Mouse (Mus musculus) cerebellum, postnatal 25 days (tissue): ENCODE results near the gene Fam169b.

Experiments used
- DNase-seq, 2 experiments: peaks; one replicate each; pipeline ENCODE4 v3.0.0; 2021; ENCODE audit warnings: mixed read lengths in 2 of 2

The Fam169b gene

GRCm38 (mm10) chr7:68323051-68323450 is 49.4 kb downstream of the Fam169b start:
- DNase-seq, result no peak

GRCm38 (mm10) chr7:68326190-68326722 is 52.6 kb downstream of the Fam169b start:
- no peak for DNase-seq

GRCm38 (mm10) chr7:68329000-68329399 is 55.4 kb downstream of the Fam169b start:
- no peak for DNase-seq

- DNase-seq, result no peak
Observed at GRCm38 (mm10) chr7:68332799-68333198, 59.2 kb downstream of the Fam169b start.

GRCm38 (mm10) chr7:68337080-68337781 is 63.6 kb downstream of the Fam169b start:
- DNase-seq, result no peak

- no peak for DNase-seq
Observed at GRCm38 (mm10) chr7:68338680-68339079, 65.0 kb downstream of the Fam169b start.

- DNase-seq, result no peak
Observed at GRCm38 (mm10) chr7:68344561-68344960, 70.9 kb downstream of the Fam169b start.

- no peak for DNase-seq
Observed at GRCm38 (mm10) chr7:68345963-68346362, 72.3 kb downstream of the Fam169b start.

GRCm38 (mm10) chr7:68355325-68356076 is 81.9 kb downstream of the Fam169b start:
- DNase-seq, result no peak

- peak; percentile 70 to 75 for DNase-seq
Observed at GRCm38 (mm10) chr7:68357407-68357806, 83.8 kb downstream of the Fam169b start.

- DNase-seq, result no peak
Observed at GRCm38 (mm10) chr7:68362609-68363008, 89.0 kb downstream of the Fam169b start.

GRCm38 (mm10) chr7:68365711-68366110 is 92.1 kb downstream of the Fam169b start:
- DNase-seq, result peak; percentile 55 to 74

- no peak for DNase-seq
Observed at GRCm38 (mm10) chr7:68368948-68369347, 95.3 kb downstream of the Fam169b start.

- DNase-seq, result peak; percentile 79 to 87
Observed at GRCm38 (mm10) chr7:68369694-68370093, 96.1 kb downstream of the Fam169b start.

- peak; percentile 75 to 82 for DNase-seq
Observed at GRCm38 (mm10) chr7:68374109-68374857, 100.6 kb downstream of the Fam169b start.

- DNase-seq, result no peak
Observed at GRCm38 (mm10) chr7:68382187-68382586, 108.5 kb downstream of the Fam169b start.

GRCm38 (mm10) chr7:68386767-68387166 is 113.1 kb downstream of the Fam169b start:
- DNase-seq, result no peak

GRCm38 (mm10) chr7:68395707-68396333 is 122.2 kb downstream of the Fam169b start:
- no peak for DNase-seq

GRCm38 (mm10) chr7:68400516-68400915 is 126.9 kb downstream of the Fam169b start:
- DNase-seq, result no peak

GRCm38 (mm10) chr7:68408611-68409010 is 135.0 kb downstream of the Fam169b start:
- peak; percentile 60 to 67 for DNase-seq
